Mouse (Mus musculus) heart, embryonic 15.5 days (tissue): ENCODE measurements around the gene Rxfp3. TPM values are rescaled to one million over a fixed set of nuclear protein-coding genes. Genes with fewer than 3 reads are reported as not detected.
"Not testable (repeated sequence)": the region's sequence is repeated elsewhere in the genome, so short reads cannot be mapped to it uniquely, and the experiment has no call there.

Source experiments
- ATAC-seq: fragments of 200-750 bp; cut with Nextera tagmentation; replicated peaks from 2 replicates; pipeline ENCODE4 v1.8.0; 2017; ENCODE audit warnings: low read depth, moderate TSS enrichment; ENCODE audit not compliant: insufficient number of reproducible peaks, insufficient read depth, low FRiP score
- H3K27ac ChIP-seq: fragments of 300-500 bp; sonication (generic); 2 replicates; pipeline ENCODE4 v1.5.1; 2015; ENCODE audit warnings: mild to moderate bottlenecking, inconsistent platforms
- H3K27me3 ChIP-seq: fragments of 300-500 bp; sonication (generic); 2 replicates; pipeline ENCODE4 v1.6.1; 2015; ENCODE audit warnings: inconsistent platforms
- H3K36me3 ChIP-seq: fragments of 300-500 bp; sonication (generic); 2 replicates; pipeline ENCODE4 v1.6.1; 2015; ENCODE audit warnings: mild to moderate bottlenecking, inconsistent platforms
- H3K4me1 ChIP-seq: fragments of 300-500 bp; sonication (generic); replicated peaks from 2 replicates; pipeline ENCODE4 v1.6.1; 2015; ENCODE audit warnings: inconsistent platforms
- H3K4me2 ChIP-seq: fragments of 300-500 bp; sonication (generic); 2 replicates; pipeline ENCODE4 v1.6.1; 2015; ENCODE audit warnings: inconsistent platforms, mild to moderate bottlenecking, moderate library complexity
- H3K4me3 ChIP-seq: fragments of 300-500 bp; sonication (generic); 2 replicates; pipeline ENCODE4 v1.5.1; 2015; ENCODE audit warnings: mild to moderate bottlenecking, inconsistent platforms
- H3K9ac ChIP-seq: fragments of 300-500 bp; sonication (generic); 2 replicates; pipeline ENCODE4 v1.6.1; 2015; ENCODE audit warnings: mild to moderate bottlenecking, inconsistent platforms
- H3K9me3 ChIP-seq: fragments of 300-500 bp; sonication (generic); replicated peaks from 2 replicates; pipeline ENCODE4 v1.6.1; 2016; ENCODE audit warnings: inconsistent platforms
- WGBS: fragments of 180-500 bp; shearing (Covaris S2); methylation state at CpG from one replicate; pipeline ENCODE4 v1.1.7; 2015; ENCODE audit warnings: mixed read lengths; 5-methylcytosine and 5-hydroxymethylcytosine counted together
- polyA plus RNA-seq: library from polyadenylated mRNA; unstranded; fragments of >200 nt; fragmentation: Nextera tagmentation; extraction: Ambion mirVana; gene quantifications from 2 replicates; pipeline ENCODE4 v1.2.1, GENCODE M21; 2015

The Rxfp3 gene
- polyA plus RNA-seq, 1 experiment from 2014 or later, result 0.04 TPM

DNA sequence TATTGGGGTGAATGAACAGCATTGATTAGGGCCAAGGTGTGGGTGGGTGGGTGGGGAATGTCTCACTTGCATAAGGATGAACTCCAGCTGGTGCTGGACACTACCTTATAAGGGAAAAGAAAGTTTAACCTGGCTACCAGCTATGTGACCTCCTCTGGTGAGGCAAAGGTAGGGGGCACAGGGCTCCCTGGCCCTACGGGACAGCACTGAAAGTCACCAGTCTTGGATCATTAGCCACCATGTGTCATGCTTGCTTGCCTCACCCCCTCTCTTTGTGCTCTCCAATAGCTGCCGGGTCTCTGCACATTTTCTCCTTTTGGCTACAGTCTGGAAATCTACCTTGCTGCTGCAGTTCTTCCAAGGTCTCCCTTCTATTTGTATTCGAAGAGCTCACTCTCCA lies 7.6 kb downstream of the Rxfp3 start:
- no peak overlapping the region for H3K27ac ChIP-seq
- no peak overlapping the region for H3K9ac ChIP-seq
- 73% methylated on average over 3 of the region's 3 CpGs for WGBS
- peaks cover 22% of the 10 kb centered on the region for H3K27me3 ChIP-seq
- H3K36me3 ChIP-seq, result no peaks in the 10 kb centered on the region
- no peak for ATAC-seq
- H3K4me2 ChIP-seq, result no peak overlapping the region
- H3K4me3 ChIP-seq, result no peak overlapping the region
- H3K4me1 ChIP-seq, result no peaks in the 10 kb centered on the region
- no peaks in the 10 kb centered on the region for H3K9me3 ChIP-seq

DNA sequence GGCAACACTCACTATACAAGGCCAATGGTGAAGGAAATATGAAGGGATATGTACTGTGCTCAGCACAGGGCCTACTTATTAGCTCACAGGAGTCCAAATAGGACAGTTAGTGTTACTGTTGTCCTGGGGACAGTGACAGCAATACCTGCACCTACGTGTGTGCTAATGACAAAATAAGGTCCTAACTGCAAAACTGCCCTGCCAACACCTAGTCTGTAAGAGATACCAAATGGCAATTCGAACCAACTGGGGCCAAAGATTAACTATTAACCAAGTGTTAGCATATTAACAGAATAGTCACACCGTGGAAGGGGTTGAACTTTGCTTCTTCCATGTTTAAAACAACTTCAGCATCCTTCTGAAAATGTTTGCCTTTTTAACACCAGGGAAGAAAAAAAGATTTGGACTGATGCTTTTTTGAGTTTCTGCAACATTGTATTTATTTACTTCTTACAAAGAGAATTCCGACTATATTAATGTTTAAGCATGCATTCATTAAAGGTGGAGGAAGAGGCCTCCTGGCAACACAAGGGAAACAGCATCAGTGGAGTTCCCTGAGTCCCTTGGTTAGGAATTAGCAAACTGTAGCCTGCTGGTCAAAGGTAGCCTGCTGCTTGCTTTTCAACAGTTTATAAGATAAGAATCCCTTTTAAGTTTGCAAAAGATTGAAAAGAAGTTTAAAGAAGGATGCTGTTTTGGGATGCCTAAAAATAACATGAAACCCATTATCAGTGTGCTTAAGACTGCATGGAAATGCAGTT lies 10.8 kb downstream of the Rxfp3 start:
- H3K27ac ChIP-seq, result no peak overlapping the region
- no peaks in the 10 kb centered on the region for H3K9me3 ChIP-seq
- no peak overlapping the region for H3K4me3 ChIP-seq
- H3K27me3 ChIP-seq, result 0 out of 2 replicates have a peak, but pooled peaks cover 4% of the 10 kb centered on the region
- 60% methylated on average over 4 of the region's 4 CpGs for WGBS
- no peaks in the 10 kb centered on the region for H3K4me1 ChIP-seq
- ATAC-seq, result no peak
- H3K4me2 ChIP-seq, result no peak overlapping the region
- no peak overlapping the region for H3K9ac ChIP-seq
- H3K36me3 ChIP-seq, result no peaks in the 10 kb centered on the region

DNA sequence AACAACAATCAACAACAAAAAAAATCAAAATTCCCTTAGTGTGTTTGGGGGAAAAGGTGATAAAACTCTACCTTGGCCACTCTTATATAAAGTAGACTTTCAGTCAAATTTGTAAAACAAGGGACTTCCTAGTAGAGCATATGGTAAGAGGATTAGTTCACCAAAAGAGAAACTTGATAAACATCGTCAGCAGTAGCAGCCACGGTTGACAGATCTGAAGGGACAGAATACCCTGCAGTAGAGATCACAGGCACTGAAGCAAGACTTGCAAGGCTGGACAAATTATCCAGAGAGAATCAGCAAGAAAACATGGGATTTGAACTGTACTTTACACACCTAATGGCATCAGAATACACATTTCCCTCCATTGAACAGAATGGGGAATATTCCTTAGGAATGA lies 22.9 kb downstream of the Rxfp3 start:
- peaks cover 8% of the 10 kb centered on the region; the same call in 1 of the 2 replicates for H3K27me3 ChIP-seq
- no peak overlapping the region for H3K4me2 ChIP-seq
- 45% methylated on average over 2 of the region's 2 CpGs for WGBS
- H3K27ac ChIP-seq, result no peak overlapping the region
- no peaks in the 10 kb centered on the region for H3K4me1 ChIP-seq
- ATAC-seq, result no peak
- H3K4me3 ChIP-seq, result no peak overlapping the region
- H3K9me3 ChIP-seq, result no peaks in the 10 kb centered on the region
- H3K9ac ChIP-seq, result no peak overlapping the region
- no peaks in the 10 kb centered on the region for H3K36me3 ChIP-seq

DNA sequence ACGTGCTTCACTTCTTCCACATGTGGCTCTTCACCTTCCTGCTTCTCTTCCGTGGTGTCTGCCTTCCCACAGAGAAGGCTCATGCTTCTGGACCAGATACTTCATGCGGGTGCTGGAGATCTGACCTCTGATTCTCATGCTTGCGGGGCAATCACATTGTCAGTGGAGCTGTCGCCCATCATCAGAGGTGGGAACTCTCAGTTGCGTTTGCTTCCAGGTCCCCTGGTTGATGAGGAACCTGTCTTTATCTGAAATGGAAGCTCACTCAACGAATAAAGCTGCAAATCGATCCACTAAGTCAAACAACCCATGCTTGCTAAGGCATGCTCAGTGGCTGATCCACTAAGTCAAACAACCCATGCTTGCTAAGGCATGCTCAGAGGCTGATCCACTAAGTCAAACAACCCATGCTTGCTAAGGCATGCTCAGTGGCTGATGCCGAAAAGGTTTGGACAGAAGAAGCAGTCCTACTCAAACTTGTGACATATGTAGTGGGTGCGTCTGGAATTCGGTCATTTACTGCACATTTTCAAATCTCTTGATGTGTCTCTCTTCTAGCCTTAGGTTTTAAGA lies 26.7 kb downstream of the Rxfp3 start:
- Histone ChIP-seq H3K4me3 (no peak overlapping the region), H3K27me3 (peaks cover 9% of the 10 kb centered on the region; the same call in 1 of the 2 replicates), H3K4me1 (no peaks in the 10 kb centered on the region), H3K27ac (no peak overlapping the region), H3K36me3 (no peaks in the 10 kb centered on the region), H3K9ac (no peak overlapping the region), H3K4me2 (no peak overlapping the region), H3K9me3 (no peaks in the 10 kb centered on the region)
- ATAC-seq, result no peak
- WGBS, result 82% methylated on average over 11 of the region's 11 CpGs

DNA sequence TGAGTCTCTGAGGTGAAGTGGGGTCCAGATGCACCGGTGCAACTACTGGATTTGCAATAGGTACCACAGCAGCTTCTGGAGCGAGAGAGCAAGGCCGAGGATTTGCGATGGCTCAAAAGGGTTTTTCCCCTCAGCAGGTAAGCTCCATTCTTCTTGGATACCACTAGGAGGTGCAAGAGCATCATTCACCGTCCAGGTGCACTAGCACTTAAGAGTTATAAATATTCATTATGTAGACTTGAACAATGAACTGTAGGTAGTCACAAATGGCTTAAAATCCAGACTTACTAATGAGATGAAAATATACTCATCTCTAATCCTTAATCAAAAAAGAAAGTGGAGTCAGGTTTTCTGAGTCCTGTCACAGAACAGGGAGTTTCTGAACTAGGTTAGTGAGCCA lies 29.0 kb downstream of the Rxfp3 start:
- Histone ChIP-seq H3K9ac (no peak overlapping the region), H3K27me3 (peaks cover 9% of the 10 kb centered on the region; the same call in 1 of the 2 replicates), H3K9me3 (no peaks in the 10 kb centered on the region), H3K4me2 (no peak overlapping the region), H3K4me3 (no peak overlapping the region), H3K4me1 (no peaks in the 10 kb centered on the region), H3K27ac (no peak overlapping the region), H3K36me3 (no peaks in the 10 kb centered on the region)
- WGBS, result 25% methylated on average over 5 of the region's 5 CpGs
- no peak for ATAC-seq

DNA sequence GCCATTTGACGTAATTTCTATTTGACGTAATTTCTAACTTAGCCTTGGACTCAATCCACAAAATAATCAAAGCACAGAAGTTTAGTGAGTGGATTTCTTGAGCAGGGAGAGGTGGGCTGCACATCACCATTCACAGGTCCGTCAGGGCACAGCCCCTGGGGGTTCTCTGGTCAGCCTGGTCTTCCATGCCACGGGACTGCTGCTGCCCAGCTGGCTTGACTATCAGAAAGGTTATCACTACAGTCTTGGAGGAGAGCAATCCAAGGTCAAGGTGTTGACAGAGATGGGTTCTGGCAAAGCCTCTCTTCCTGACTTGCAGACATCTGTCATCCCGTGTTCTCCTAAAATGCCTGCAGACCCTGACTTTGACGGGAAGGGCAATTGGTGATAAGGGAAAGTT lies 33.1 kb downstream of the Rxfp3 start:
- H3K4me3 ChIP-seq, result no peak overlapping the region
- no peak for ATAC-seq
- no peaks in the 10 kb centered on the region for H3K4me1 ChIP-seq
- H3K4me2 ChIP-seq, result no peak overlapping the region
- no peak overlapping the region for H3K9ac ChIP-seq
- no peaks in the 10 kb centered on the region for H3K36me3 ChIP-seq
- H3K9me3 ChIP-seq, result no peaks in the 10 kb centered on the region
- no peaks in the 10 kb centered on the region for H3K27me3 ChIP-seq
- 42% methylated on average over 6 of the region's 6 CpGs for WGBS
- H3K27ac ChIP-seq, result no peak overlapping the region

DNA sequence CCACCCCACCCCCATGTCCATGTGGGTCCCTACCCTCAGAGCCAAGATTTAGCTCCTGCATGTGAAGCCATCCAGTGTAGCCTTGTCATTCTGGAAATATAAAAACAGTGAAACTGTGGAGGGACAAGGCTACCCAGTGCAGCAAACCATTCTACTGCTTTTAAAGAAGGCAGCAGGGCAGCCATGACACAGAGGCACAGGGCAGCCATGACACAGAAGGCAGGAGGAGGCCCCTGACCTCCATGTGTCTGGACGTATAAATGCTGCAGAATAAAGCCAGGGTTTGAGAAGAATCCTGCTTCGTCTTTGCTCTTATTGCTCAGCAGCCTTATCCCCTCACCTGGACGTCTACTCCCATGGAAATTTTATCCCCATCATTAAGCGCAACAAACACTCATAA lies 34.0 kb downstream of the Rxfp3 start:
- Histone ChIP-seq H3K4me2 (no peak overlapping the region), H3K36me3 (no peaks in the 10 kb centered on the region), H3K27me3 (no peaks in the 10 kb centered on the region), H3K9ac (no peak overlapping the region), H3K27ac (no peak overlapping the region), H3K9me3 (no peaks in the 10 kb centered on the region), H3K4me3 (no peak overlapping the region), H3K4me1 (no peaks in the 10 kb centered on the region)
- 87% methylated on average over 4 of the region's 4 CpGs for WGBS
- no peak for ATAC-seq

DNA sequence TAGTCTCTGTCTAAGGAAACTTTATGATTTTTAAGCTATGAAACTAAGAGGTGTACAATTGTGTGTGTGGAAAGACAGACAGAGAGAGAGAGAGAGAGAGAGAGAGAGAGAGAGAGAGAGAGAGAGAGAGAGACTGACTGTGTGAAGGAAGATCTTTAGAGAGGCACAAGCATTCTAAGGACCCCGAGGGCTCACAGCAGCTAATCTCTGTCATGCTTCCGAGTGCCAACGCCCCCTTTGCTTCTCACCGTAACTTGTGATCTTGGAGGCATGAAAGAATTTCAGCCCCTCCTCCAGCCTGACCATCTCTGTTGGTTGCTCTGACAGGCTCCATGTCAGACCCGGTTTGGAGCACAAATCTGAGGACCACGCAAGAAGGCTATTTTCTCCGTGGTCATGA lies 37.4 kb downstream of the Rxfp3 start, which contains the start of gene Slc45a2:
TSS of gene Slc45a2 (plus strand) at position 301 of the 400 bp plus-strand sequence.
- 38% methylated on average over 7 of the region's 7 CpGs for WGBS
- Histone ChIP-seq H3K4me1 (no peaks in the 10 kb centered on the region), H3K9ac (no peak within 1 kb of the TSS), H3K9me3 (no peaks in the 10 kb centered on the region), H3K36me3 (no peaks in the 10 kb centered on the region), H3K27me3 (no peaks in the 10 kb centered on the region), H3K27ac (no peak within 1 kb of the TSS), H3K4me2 (0 out of 2 replicates have a peak within 1 kb of the TSS, but pooled peaks have one; percentile 3), H3K4me3 (no peak within 1 kb of the TSS)
- no peak for ATAC-seq

DNA sequence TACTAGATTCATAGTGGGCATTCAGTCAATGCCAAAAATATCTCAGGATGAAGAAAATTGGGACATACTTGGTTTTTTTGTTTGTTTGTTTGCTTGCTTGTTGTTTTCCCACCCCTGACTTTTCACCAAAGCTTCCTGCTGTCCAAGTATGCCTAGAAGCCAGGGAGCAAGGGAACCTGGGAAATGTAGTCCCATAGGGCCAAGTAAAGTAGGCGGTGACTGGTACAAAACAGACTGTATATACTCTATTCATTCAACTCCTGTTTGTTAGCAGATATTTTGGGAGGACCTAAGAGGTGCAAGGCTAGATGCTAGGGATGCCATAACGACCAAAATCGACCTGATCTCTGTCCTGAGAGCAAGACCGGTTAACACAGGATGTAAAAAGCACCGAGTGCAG lies 38.0 kb downstream of the Rxfp3 start:
- ATAC-seq, result no peak

DNA sequence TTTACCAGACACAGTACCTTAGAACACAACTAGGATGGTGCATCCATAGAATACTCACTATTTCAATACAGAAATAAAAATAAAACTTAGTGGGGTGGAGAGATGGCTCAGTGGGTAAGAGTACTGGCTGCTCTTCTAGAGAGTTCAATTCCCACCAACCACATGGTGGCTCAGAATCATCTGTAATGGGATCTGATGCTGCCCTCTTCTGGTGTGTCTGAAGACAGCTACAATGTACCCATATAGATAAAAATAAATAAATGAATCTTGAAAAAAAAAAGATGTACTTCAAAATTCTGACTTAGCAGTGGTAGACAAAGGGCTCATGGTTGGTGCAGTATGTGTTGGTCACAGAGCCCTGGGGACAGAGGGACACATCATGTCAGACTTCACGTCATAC lies 46.2 kb downstream of the Rxfp3 start:
- H3K36me3 ChIP-seq, result peaks cover 6% of the 10 kb centered on the region; the same call in 1 of the 2 replicates
- H3K9me3 ChIP-seq, result no peaks in the 10 kb centered on the region
- 95% methylated on average over 1 of the region's 1 CpGs for WGBS
- no peak overlapping the region for H3K4me2 ChIP-seq
- H3K4me1 ChIP-seq, result no peaks in the 10 kb centered on the region
- ATAC-seq, result no peak
- no peaks in the 10 kb centered on the region for H3K27me3 ChIP-seq
- no peak overlapping the region for H3K27ac ChIP-seq
- no peak overlapping the region for H3K4me3 ChIP-seq
- no peak overlapping the region for H3K9ac ChIP-seq

More for the DNA sequence above, 38.0 kb downstream of the Rxfp3 start:
- Histone ChIP-seq H3K4me3 (no peak overlapping the region), H3K27ac (no peak overlapping the region), H3K4me1 (no peaks in the 10 kb centered on the region), H3K36me3 (peaks cover 4% of the 10 kb centered on the region; the same call in 1 of the 2 replicates), H3K9me3 (no peaks in the 10 kb centered on the region), H3K4me2 (0 out of 2 replicates have a peak overlapping the region, but pooled peaks have one; percentile 3), H3K9ac (no peak overlapping the region), H3K27me3 (no peaks in the 10 kb centered on the region)
- whole genome bisulfite sequencing, result 41% methylated on average over 5 of the region's 5 CpGs

DNA sequence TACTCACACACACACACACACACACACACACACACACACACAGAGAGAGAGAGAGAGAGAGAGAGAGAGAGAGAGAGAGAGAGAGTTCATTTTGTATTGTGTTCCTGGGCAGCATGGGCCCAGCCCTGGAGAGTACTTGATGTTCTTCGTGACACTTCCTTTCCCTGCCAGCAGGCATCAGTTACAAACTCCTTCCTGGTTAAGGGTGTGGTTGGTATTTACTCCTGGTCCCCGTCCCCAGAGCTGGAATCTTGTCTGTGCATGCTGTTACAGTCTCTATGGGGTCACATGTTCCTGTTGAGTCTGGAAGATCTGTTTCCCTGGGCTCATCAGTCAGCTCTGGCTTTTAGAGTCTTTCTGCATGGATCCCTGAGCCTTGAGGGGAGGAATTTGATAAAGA lies 47.4 kb downstream of the Rxfp3 start:
- ATAC-seq, result no peak
- peaks cover 6% of the 10 kb centered on the region; the same call in 1 of the 2 replicates for H3K36me3 ChIP-seq
- 39% methylated on average over 2 of the region's 2 CpGs for WGBS
- H3K9ac ChIP-seq, result no peak overlapping the region
- H3K4me3 ChIP-seq, result no peak overlapping the region
- H3K4me2 ChIP-seq, result no peak overlapping the region
- H3K9me3 ChIP-seq, result no peaks in the 10 kb centered on the region
- H3K27ac ChIP-seq, result no peak overlapping the region
- H3K4me1 ChIP-seq, result no peaks in the 10 kb centered on the region
- no peaks in the 10 kb centered on the region for H3K27me3 ChIP-seq

DNA sequence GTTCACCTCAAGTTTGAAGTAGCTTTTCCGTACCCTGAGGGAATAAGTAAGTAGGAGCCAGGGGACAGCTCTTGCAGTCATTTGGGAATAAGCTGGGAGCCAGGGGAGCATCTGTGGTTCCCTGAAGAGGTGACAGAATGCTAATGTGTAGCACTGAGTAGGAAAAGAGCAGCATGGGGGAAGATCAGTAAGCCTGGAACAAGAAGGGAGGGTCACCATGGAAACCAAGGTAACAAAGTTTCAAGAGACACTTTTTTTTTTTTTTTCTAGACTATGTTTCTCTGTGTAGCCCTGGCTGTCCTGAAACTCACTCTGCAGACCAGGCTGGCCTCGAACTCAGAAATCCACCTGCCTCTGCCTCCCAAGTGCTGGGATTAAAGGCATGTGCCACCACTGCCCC lies 51.3 kb downstream of the Rxfp3 start:
- not testable (repeated sequence) for H3K4me3 ChIP-seq, H3K4me1 ChIP-seq, H3K27me3 ChIP-seq, H3K4me2 ChIP-seq, H3K9ac ChIP-seq, H3K9me3 ChIP-seq, ATAC-seq, H3K27ac ChIP-seq, H3K36me3 ChIP-seq
- WGBS, result 81% methylated on average over 2 of the region's 2 CpGs
